Mouse (Mus musculus) kidney, embryonic 15.5 days (tissue): ENCODE measurements around the gene Scel. TPM values are rescaled to one million over a fixed set of nuclear protein-coding genes. Genes with fewer than 3 reads are reported as not detected.

Source experiments
- ATAC-seq: fragments of 200-750 bp; cut with Nextera tagmentation; replicated peaks from 2 replicates; pipeline ENCODE4 v1.8.0; 2017; ENCODE audit warnings: moderate TSS enrichment; ENCODE audit not compliant: low FRiP score
- H3K27ac ChIP-seq: fragments of 300-500 bp; sonication (generic); 2 replicates; pipeline ENCODE4 v1.5.1; 2015; ENCODE audit warnings: mild to moderate bottlenecking, inconsistent platforms
- H3K27me3 ChIP-seq: fragments of 300-500 bp; sonication (generic); 2 replicates; pipeline ENCODE4 v1.6.1; 2015; ENCODE audit warnings: inconsistent platforms
- H3K36me3 ChIP-seq: fragments of 300-500 bp; sonication (generic); 2 replicates; pipeline ENCODE4 v1.6.1; 2015; ENCODE audit warnings: inconsistent platforms
- H3K4me1 ChIP-seq: fragments of 300-500 bp; sonication (generic); 2 replicates; pipeline ENCODE4 v1.6.1; 2015; ENCODE audit warnings: inconsistent platforms
- H3K4me2 ChIP-seq: fragments of 300-500 bp; sonication (generic); 2 replicates; pipeline ENCODE4 v1.6.1; 2015; ENCODE audit warnings: moderate library complexity, mild to moderate bottlenecking, inconsistent platforms
- H3K4me3 ChIP-seq: fragments of 300-500 bp; sonication (generic); replicated peaks from 2 replicates; pipeline ENCODE4 v1.5.1; 2015; ENCODE audit warnings: mild to moderate bottlenecking, inconsistent platforms
- H3K9ac ChIP-seq: fragments of 300-500 bp; sonication (generic); 2 replicates; pipeline ENCODE4 v1.6.1; 2015; ENCODE audit warnings: mild to moderate bottlenecking, inconsistent platforms
- H3K9me3 ChIP-seq: fragments of 300-500 bp; sonication (generic); replicated peaks from 2 replicates; pipeline ENCODE4 v1.6.1; 2016; ENCODE audit warnings: inconsistent platforms
- WGBS: fragments of 180-500 bp; shearing (Covaris S2); methylation state at CpG from one replicate; pipeline ENCODE4 v1.1.7; 2015; ENCODE audit warnings: mixed read lengths; 5-methylcytosine and 5-hydroxymethylcytosine counted together
- polyA plus RNA-seq: library from polyadenylated mRNA; unstranded; fragments of >200 nt; fragmentation: Nextera tagmentation; extraction: Ambion mirVana; gene quantifications from 2 replicates; pipeline ENCODE4 v1.2.1, GENCODE M21; 2015

Gene Scel
- polyA plus RNA-seq, 1 experiment from 2014 or later = 2.8 TPM

DNA sequence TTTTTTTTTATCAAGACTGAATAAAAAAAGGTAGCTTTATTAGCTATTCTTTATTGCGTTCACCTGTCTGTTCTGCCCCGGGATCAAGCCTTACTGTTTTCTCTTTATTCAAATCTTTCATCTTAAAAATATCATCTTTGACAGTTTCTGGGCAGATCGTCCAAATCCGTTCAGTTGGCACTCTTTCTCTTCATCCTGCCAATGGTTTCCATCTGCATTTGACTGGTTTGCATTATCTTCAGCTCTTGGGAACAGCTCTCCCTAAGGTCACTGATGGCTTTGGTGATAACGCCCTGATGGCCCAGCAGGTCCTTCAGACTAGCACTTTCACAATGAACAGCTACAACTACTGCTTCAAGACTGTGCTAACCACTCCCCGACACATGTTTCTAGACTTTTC lies 35.1 kb downstream of the Scel start:
- no peak for ATAC-seq
- Histone ChIP-seq H3K36me3 (no peaks in the 10 kb centered on the region), H3K9ac (no peak overlapping the region), H3K4me2 (no peak overlapping the region), H3K27me3 (no peaks in the 10 kb centered on the region), H3K9me3 (no peaks in the 10 kb centered on the region), H3K4me3 (no peak overlapping the region), H3K4me1 (no peaks in the 10 kb centered on the region), H3K27ac (no peak overlapping the region)
- 83% methylated on average over 6 of the region's 6 CpGs for WGBS

GRCm38 (mm10) chr14:103550480-103550879 lies 37.3 kb downstream of the Scel start:
- WGBS = 17% methylated on average over 8 of the region's 8 CpGs
- no peaks in the 10 kb centered on the region for H3K36me3 ChIP-seq
- no peak overlapping the region for H3K9ac ChIP-seq
- no peaks in the 10 kb centered on the region for H3K9me3 ChIP-seq
- no peaks in the 10 kb centered on the region for H3K4me1 ChIP-seq
- peak; percentile 89 for ATAC-seq
- no peak overlapping the region for H3K4me2 ChIP-seq
- H3K27ac ChIP-seq = no peak overlapping the region
- no peaks in the 10 kb centered on the region for H3K27me3 ChIP-seq
- no peak overlapping the region for H3K4me3 ChIP-seq

DNA sequence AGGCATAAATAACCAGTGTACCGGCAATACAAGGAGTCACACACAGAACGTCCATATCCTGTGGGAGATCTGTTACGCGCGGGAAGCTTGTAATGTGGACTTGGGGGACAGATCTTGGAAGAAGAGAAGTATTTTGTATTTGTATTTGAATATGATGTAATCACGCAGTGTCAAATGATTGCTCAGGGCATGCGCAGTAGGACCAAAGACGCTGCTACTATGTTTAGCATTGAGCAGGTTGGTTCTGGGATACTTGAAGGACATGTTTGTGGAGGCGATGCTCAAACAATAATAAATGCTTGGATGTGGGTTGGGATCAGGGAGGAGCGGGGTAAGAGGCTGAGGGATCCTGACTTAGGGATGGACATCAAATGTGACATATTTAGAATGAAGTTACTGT lies 37.8 kb downstream of the Scel start:
- 71% methylated on average over 10 of the region's 10 CpGs for WGBS
- H3K36me3 ChIP-seq = no peaks in the 10 kb centered on the region
- no peak overlapping the region for H3K27ac ChIP-seq
- no peaks in the 10 kb centered on the region for H3K9me3 ChIP-seq
- no peak overlapping the region for H3K4me2 ChIP-seq
- H3K9ac ChIP-seq = no peak overlapping the region
- no peaks in the 10 kb centered on the region for H3K27me3 ChIP-seq
- no peaks in the 10 kb centered on the region for H3K4me1 ChIP-seq
- no peak overlapping the region for H3K4me3 ChIP-seq
- ATAC-seq = no peak

- H3K4me1 ChIP-seq = no peaks in the 10 kb centered on the region
- H3K36me3 ChIP-seq = no peaks in the 10 kb centered on the region
- no peaks in the 10 kb centered on the region for H3K27me3 ChIP-seq
- no peak overlapping the region for H3K27ac ChIP-seq
- H3K4me3 ChIP-seq = no peak overlapping the region
- WGBS = 82% methylated on average over 4 of the region's 4 CpGs
- no peak for ATAC-seq
- H3K4me2 ChIP-seq = no peak overlapping the region
- H3K9ac ChIP-seq = no peak overlapping the region
- H3K9me3 ChIP-seq = no peaks in the 10 kb centered on the region
Measured at GRCm38 (mm10) chr14:103551921-103552320, 38.8 kb downstream of the Scel start.

DNA sequence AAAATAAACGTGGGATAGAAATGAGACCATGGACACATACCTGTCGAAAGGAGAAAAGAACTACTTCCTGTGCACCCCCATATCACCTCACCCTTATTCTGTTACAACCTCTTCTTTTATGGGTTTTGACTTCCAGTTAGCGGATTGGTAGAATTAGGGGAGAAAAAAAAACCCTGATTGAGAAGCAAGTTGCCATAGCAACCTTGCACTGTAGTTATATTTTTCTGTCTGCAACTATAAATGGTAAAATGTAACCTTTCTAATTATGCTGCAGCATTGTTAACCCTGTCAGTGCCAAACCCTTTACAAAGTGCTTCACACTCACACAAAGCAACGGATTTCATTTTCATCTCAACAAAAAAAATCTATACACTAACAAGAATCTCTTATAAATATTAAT lies 39.2 kb downstream of the Scel start:
- no peaks in the 10 kb centered on the region for H3K36me3 ChIP-seq
- no peak for ATAC-seq
- H3K27ac ChIP-seq = no peak overlapping the region
- no peak overlapping the region for H3K4me3 ChIP-seq
- no peaks in the 10 kb centered on the region for H3K9me3 ChIP-seq
- H3K4me2 ChIP-seq = no peak overlapping the region
- no peaks in the 10 kb centered on the region for H3K27me3 ChIP-seq
- H3K4me1 ChIP-seq = no peaks in the 10 kb centered on the region
- no peak overlapping the region for H3K9ac ChIP-seq
- 67% methylated on average over 4 of the region's 4 CpGs for WGBS

DNA sequence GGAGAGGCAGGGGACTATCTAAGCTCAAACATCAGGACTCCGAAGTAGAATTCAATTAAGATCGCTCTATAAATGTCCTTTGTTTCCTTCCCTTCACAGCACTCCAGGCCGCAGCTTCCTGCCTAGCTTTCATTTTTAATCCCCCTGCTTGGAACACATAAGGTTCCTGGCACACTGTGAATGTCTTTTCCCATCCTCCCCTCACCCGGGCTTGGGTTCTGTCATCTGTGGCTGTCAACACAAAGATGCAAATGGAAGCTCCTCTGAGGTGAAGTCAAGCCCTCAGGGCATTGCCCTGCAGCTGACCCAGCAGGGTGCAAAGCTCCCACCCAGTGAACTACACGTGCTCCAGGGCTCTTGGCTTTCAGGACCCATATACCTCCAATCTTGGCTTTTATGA lies 43.5 kb downstream of the Scel start:
- H3K36me3 ChIP-seq = no peaks in the 10 kb centered on the region
- no peak overlapping the region for H3K27ac ChIP-seq
- no peak overlapping the region for H3K9ac ChIP-seq
- no peak for ATAC-seq
- no peaks in the 10 kb centered on the region for H3K4me1 ChIP-seq
- H3K27me3 ChIP-seq = no peaks in the 10 kb centered on the region
- H3K4me3 ChIP-seq = no peak overlapping the region
- 49% methylated on average over 5 of the region's 5 CpGs for WGBS
- H3K4me2 ChIP-seq = no peak overlapping the region
- H3K9me3 ChIP-seq = no peaks in the 10 kb centered on the region

GRCm38 (mm10) chr14:103561383-103562096 lies 48.4 kb downstream of the Scel start:
- 85% methylated on average over 8 of the region's 8 CpGs for WGBS
- Histone ChIP-seq H3K4me1 (no peaks in the 10 kb centered on the region), H3K4me2 (no peak overlapping the region), H3K9me3 (no peaks in the 10 kb centered on the region), H3K36me3 (no peaks in the 10 kb centered on the region), H3K9ac (no peak overlapping the region), H3K4me3 (no peak overlapping the region), H3K27ac (no peak overlapping the region), H3K27me3 (no peaks in the 10 kb centered on the region)
- ATAC-seq = no peak

GRCm38 (mm10) chr14:103567957-103568356 lies 54.8 kb downstream of the Scel start:
- H3K4me1 ChIP-seq = no peaks in the 10 kb centered on the region
- no peaks in the 10 kb centered on the region for H3K9me3 ChIP-seq
- H3K9ac ChIP-seq = no peak overlapping the region
- no peak overlapping the region for H3K4me2 ChIP-seq
- H3K36me3 ChIP-seq = no peaks in the 10 kb centered on the region
- H3K4me3 ChIP-seq = no peak overlapping the region
- WGBS = 28% methylated on average over 1 of the region's 1 CpGs
- peak; percentile 49; the same call in 1 of the 2 replicates for ATAC-seq
- 0 out of 2 replicates have a peak overlapping the region, but pooled peaks have one; percentile 22 for H3K27ac ChIP-seq
- H3K27me3 ChIP-seq = no peaks in the 10 kb centered on the region

- Histone ChIP-seq H3K4me2 (no peak overlapping the region), H3K4me3 (no peak overlapping the region), H3K36me3 (no peaks in the 10 kb centered on the region), H3K27ac (0 out of 2 replicates have a peak overlapping the region, but pooled peaks have one; percentile 22), H3K9ac (no peak overlapping the region), H3K27me3 (no peaks in the 10 kb centered on the region), H3K9me3 (no peaks in the 10 kb centered on the region), H3K4me1 (no peaks in the 10 kb centered on the region)
- ATAC-seq = peak; percentile 70
- 46% methylated on average over 2 of the region's 2 CpGs for WGBS
Measured at GRCm38 (mm10) chr14:103568433-103568832, 55.3 kb downstream of the Scel start.

GRCm38 (mm10) chr14:103571598-103572320 lies 58.6 kb downstream of the Scel start:
- Histone ChIP-seq H3K27me3 (no peaks in the 10 kb centered on the region), H3K4me2 (no peak overlapping the region), H3K9me3 (no peaks in the 10 kb centered on the region), H3K27ac (no peak overlapping the region), H3K36me3 (no peaks in the 10 kb centered on the region), H3K9ac (no peak overlapping the region), H3K4me1 (no peaks in the 10 kb centered on the region), H3K4me3 (no peak overlapping the region)
- 79% methylated on average over 13 of the region's 13 CpGs for WGBS
- ATAC-seq = no peak

- H3K27ac ChIP-seq = no peak overlapping the region
- H3K9me3 ChIP-seq = no peaks in the 10 kb centered on the region
- no peaks in the 10 kb centered on the region for H3K4me1 ChIP-seq
- H3K27me3 ChIP-seq = no peaks in the 10 kb centered on the region
- H3K9ac ChIP-seq = no peak overlapping the region
- no peaks in the 10 kb centered on the region for H3K36me3 ChIP-seq
- 39% methylated on average over 7 of the region's 7 CpGs for WGBS
- H3K4me3 ChIP-seq = no peak overlapping the region
- peak; percentile 90 for ATAC-seq
- H3K4me2 ChIP-seq = no peak overlapping the region
Measured at GRCm38 (mm10) chr14:103575854-103576253, 62.7 kb downstream of the Scel start.

- Histone ChIP-seq H3K36me3 (no peaks in the 10 kb centered on the region), H3K27ac (no peak overlapping the region), H3K4me2 (no peak overlapping the region), H3K27me3 (no peaks in the 10 kb centered on the region), H3K9ac (no peak overlapping the region), H3K9me3 (no peaks in the 10 kb centered on the region), H3K4me1 (no peaks in the 10 kb centered on the region), H3K4me3 (no peak overlapping the region)
- no peak for ATAC-seq
Measured at GRCm38 (mm10) chr14:103577011-103577410, 63.9 kb downstream of the Scel start.
